Comparison of ENCODE assay signal across 42 mouse cellular contexts in genomic region chr9:121624920-121625319, GRCm38 (mm10). TPM values are rescaled to one million over a fixed set of nuclear protein-coding genes. Genes with fewer than 3 reads are reported as not detected.
"Had no signal": no experiment of that assay in that cellular context is flagged by ENCODE, and none has a peak within 500 bp of the region (broad histone marks: within the 10 kb centered on the region; RNA-seq: fewer than 3 reads in every experiment).

No protein-coding gene starts in this region.

- H3K36me3 ChIP-seq: heart, embryonic 10.5 days; heart, embryonic 12.5 days; heart, embryonic 13.5 days; heart, embryonic 15.5 days; hindbrain, embryonic 10.5 days; hindbrain, embryonic 12.5 days; hindbrain, embryonic 13.5 days; hindbrain, embryonic 15.5 days; kidney, embryonic 15.5 days had no signal

- H3K9me3 ChIP-seq: heart, embryonic 10.5 days; heart, embryonic 12.5 days; heart, embryonic 13.5 days; heart, embryonic 15.5 days; hindbrain, embryonic 10.5 days; hindbrain, embryonic 12.5 days; hindbrain, embryonic 13.5 days; hindbrain, embryonic 15.5 days; kidney, embryonic 15.5 days had no signal

- H3K4me3 ChIP-seq: heart, adult 2 months; heart, embryonic 10.5 days; heart, embryonic 12.5 days; heart, embryonic 13.5 days; heart, embryonic 15.5 days; hindbrain, embryonic 10.5 days; hindbrain, embryonic 12.5 days; hindbrain, embryonic 13.5 days; hindbrain, embryonic 15.5 days; kidney, embryonic 15.5 days; layer of hippocampus, adult 2 months had no signal

- H3K9ac ChIP-seq: heart, embryonic 12.5 days; heart, embryonic 13.5 days; heart, embryonic 15.5 days; hindbrain, embryonic 12.5 days; hindbrain, embryonic 13.5 days; hindbrain, embryonic 14.5 days; hindbrain, embryonic 15.5 days; kidney, embryonic 15.5 days had no signal

- H3K4me2 ChIP-seq: heart, embryonic 11.5 days; heart, embryonic 12.5 days; heart, embryonic 13.5 days; heart, embryonic 15.5 days; hindbrain, embryonic 12.5 days; hindbrain, embryonic 13.5 days; hindbrain, embryonic 14.5 days; hindbrain, embryonic 15.5 days; kidney, embryonic 15.5 days had no signal

- H3K27me3 ChIP-seq: heart, embryonic 15.5 days; hindbrain, embryonic 12.5 days; hindbrain, embryonic 13.5 days; hindbrain, embryonic 15.5 days had no signal

- DNase-seq: heart, adult 2 months; heart, postnatal 10 days; heart, postnatal 14 days; heart, postnatal 36 days; heart, postnatal 4 days; kidney, adult 11 months; kidney, adult 18-20 months; kidney, adult 2 months; kidney, adult 8-10 months; kidney, adult 9 months; kidney, postnatal 10 days; kidney, postnatal 14 days; kidney, postnatal 25 days; kidney, postnatal 36 days; kidney, postnatal 4 days; layer of hippocampus, adult 9-11 months; layer of hippocampus, postnatal 36 days had no signal

- H3K27ac ChIP-seq: heart, adult 2 months; heart, embryonic 10.5 days; heart, embryonic 13.5 days; heart, embryonic 15.5 days; hindbrain, embryonic 10.5 days; hindbrain, embryonic 12.5 days; hindbrain, embryonic 13.5 days; hindbrain, embryonic 14.5 days; hindbrain, embryonic 15.5 days; hindbrain, postnatal 0 days; kidney, embryonic 15.5 days; kidney, postnatal 0 days; layer of hippocampus, adult 2 months had no signal

- ATAC-seq: hindbrain, embryonic 16.5 days; hindbrain, postnatal 0 days; inflammation-experienced regulatory T-cells, adult 6 months; intestine, embryonic 16.5 days had no signal

- H3K4me1 ChIP-seq: hindbrain, embryonic 10.5 days; hindbrain, embryonic 12.5 days; hindbrain, embryonic 13.5 days; hindbrain, embryonic 15.5 days; kidney, embryonic 15.5 days had no signal

RNA-seq across cellular contexts. Expression of gene Lyzl4, which starts 17.0 kb away (rescaled TPM):
- total RNA-seq: heart, adult 2 months; heart, adult 8-10 months; heart, postnatal 10 days; heart, postnatal 14 days; heart, postnatal 25 days; heart, postnatal 36 days; hematopoietic stem cell, adult 5-6 weeks; hindbrain, postnatal 0 days had no signal
- polyA plus RNA-seq: heart, embryonic 10.5 days; heart, embryonic 11.5 days; heart, embryonic 12.5 days; heart, embryonic 13.5 days; heart, embryonic 14.5 days; heart, postnatal 0 days; hindbrain, embryonic 10.5 days; hindbrain, embryonic 11.5 days; hindbrain, embryonic 12.5 days; hindbrain, embryonic 13.5 days; inflammation-experienced regulatory T-cells, adult 6 months; intestine, embryonic 14.5 days; intestine, embryonic 16.5 days; kidney, embryonic 15.5 days; kidney, postnatal 0 days had no signal

RNA-seq across cellular contexts. Expression of gene Vipr1, which starts 17.6 kb away (rescaled TPM):
- polyA plus RNA-seq: kidney, embryonic 14.5 days had no signal
